Mouse (Mus musculus) telencephalon, adult 2 months (tissue): ENCODE data around the gene Bad.

Experiments used
- DNase-seq: peaks from one replicate; pipeline ENCODE4 v3.0.0-alpha.2; 2011; ENCODE audit warnings: low read depth, low spot score

The Bad gene

DNA sequence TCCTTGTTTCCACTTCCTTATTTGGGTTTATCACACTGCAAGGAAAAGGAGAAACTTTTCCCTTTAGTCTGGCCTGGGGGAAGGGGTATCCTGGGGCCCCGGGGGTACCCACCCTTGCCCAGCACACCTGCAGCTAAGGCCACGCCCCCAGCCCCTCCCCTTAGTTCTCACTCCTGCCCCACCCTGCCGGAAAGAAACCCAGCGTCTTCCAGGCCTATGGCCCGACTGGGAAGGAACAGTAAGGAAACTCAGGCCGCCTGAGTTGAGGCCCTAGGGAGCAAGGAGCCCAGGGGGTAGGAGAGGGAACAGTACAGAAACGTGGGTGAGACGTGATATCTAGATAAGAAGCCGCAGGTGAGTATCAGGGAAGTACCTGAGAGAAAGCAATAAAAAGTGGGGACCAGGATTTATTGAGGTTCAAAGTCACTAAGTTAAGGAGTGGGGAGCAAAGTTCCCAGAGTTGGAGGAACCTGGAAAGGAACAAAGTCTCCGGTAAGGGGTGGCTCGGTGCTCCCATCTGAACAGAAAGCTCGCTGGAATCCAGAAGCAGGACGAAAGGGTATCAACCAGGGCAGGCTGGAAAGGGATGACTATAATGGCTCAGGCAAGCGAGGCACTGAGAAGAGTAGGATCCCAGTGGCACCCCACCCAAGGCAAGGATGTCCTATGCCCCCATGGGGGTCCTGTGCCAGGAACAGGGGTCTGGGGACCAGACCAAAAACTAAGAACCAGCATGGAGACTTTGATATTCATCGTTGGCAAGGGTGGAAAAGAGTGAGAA, 27.0 kb downstream of the Bad start:
- no peak for DNase-seq

DNA sequence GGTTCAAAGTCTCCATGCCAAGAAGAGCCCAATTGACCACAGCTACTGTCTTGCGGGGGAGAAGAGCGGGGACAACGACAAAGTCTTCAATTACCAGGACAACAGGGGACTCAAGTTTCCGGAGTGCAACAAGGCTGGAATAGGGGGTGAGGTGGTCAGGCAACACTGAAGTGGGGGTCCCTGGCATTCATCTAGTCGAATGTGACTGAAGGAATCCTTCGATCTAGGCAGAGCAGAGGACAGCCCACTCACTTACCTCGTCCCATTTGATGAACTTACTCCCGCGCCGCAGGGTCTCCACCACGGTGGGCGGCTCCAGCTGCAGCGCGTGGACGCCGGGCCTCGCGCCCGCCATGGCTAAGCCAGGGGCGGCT, 27.6 kb downstream of the Bad start:
- DNase-seq: no peak

DNA sequence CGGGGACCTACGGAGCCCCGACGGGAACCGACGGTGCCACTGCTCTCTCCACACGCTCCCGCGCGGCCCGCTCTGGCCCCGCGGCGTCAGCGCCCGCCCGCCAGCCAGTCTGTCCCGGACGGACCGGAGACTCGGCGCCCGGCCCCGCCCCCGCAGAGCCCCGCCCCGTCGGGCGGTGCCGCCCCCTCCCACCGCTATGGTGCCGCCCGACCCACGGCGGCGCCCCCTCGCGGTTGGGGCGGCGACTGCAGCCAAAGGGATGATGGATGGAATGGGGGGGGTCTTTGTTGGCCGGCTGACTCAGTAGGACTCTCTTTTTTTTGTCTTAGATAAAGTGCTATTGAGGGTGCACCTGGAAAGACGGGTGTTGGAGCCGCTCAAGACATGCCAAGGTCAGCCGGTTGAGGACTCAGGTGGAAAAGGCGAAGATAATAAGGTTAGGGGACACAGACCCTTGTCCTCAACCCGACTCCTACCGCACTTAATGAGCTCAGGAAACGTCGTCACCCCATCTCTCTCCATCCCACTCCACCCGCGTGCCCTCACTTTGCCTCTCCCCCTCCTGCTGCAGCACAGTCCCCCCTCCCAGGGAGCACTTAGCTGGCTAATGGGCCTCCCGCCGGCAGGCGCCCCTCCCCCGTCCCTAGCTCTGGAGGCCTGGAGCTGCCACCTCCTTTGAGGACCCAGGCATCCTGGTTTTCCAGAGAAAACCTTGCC, 28.2 kb downstream of the Bad start:
- no peak for DNase-seq

GRCm38 (mm10) chr19:6970460-6971085, 28.9 kb downstream of the Bad start:
- DNase-seq: no peak

DNA sequence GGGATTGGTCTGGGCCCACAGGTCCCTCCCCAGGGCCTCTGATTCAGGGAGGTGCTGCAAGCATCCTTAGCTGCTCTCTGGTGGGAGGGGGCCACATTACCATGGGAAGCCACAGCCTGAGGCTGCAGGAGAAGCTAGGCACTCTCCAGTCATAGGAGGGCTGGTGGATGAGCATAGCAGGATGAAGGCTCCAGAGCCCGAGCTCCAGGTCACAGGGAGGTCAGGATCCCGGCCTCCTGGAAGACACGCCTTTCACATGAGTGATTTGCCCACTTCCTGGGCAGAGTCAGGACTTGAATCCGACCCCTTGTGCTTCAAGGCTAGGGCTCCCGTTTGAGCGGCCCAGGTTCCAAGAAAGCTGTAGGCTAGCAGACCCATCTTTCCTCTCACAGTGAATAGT, 30.0 kb downstream of the Bad start:
- DNase-seq: no peak

- DNase-seq: no peak
These were observed 30.7 kb downstream of the Bad start for GRCm38 (mm10) chr19:6972247-6972917.

DNA sequence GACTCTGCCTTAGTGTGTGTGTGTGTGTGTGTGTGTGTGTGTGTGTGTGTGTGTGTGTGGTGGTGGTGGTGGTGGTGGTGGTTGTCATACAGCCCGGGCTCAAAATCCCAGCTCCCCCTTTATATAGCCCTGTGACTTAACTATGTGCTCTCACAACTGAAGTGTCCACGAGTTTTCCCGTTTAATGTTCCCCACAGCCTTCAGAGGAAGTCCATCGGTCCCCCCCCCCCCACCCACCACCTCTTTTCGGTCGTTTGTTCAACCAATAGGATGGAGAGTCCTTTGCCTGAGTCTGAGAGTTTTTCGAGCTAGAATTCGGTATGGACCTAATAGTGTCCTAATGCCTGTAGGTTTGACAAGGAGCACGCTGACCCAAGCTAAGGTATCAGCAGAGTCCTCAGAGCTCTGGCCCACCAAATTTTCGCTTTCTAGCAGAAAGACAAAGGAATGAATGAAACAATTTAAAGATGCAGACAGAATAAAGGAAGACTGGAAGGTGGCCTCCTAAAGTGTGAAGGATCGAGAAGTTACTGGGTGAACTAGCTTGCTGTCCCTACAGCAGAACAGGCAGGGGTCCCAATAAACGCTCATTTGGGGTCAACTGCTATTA, 32.0 kb downstream of the Bad start:
- no peak for DNase-seq

DNA sequence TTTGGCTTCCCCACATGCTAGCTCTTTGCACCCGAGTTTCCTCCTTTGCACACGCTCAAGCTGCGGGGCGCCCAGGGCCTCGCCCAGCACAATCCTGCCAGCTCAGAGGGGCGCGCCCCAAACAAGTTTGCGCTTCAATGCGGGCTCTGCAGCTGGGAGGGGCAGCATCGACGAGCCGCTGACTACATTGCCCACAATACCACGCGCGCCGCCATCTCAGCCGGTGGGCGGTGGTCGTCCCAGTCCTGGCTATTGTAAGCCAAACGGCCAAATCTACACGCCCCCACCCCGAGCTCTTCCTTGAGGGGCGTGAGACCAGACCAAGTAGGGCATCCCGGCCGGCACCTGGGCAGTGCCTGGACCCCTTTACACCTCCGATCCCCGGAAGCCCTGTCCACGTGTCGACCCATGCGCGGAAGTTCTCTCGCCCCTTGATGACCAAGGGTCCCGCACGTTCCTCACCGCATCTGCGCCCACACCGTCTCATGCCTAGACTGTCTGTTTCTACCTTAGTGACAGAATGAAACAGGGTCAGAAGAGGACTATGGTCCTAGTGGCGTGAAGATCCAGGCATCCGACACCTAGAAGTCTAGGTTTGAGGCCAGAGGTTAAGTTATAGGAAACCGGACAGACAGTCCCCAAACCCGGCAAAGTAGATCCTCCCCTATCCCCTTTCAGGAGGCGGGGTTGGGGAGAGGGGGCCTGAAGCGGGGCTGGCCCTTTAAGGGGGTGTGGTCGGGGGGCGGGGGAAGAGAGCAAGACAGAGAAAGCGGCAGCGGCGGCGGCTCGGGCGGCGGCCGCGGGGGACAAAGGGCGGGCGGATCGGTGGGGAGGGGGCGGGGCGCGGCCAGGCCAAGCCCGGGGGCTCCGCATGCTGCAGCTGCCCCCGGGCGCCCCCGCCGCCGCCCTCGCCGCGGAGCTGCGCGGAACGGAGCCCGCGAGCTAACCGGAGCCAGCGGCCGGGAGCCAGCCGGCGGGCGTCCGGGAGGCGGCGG, 32.8 kb downstream of the Bad start, which contains the start of gene Ppp1r14b:
Gene Ppp1r14b, plus strand, starts transcription at position 758 of the 995 bp plus-strand sequence.
- DNase-seq: no peak

DNA sequence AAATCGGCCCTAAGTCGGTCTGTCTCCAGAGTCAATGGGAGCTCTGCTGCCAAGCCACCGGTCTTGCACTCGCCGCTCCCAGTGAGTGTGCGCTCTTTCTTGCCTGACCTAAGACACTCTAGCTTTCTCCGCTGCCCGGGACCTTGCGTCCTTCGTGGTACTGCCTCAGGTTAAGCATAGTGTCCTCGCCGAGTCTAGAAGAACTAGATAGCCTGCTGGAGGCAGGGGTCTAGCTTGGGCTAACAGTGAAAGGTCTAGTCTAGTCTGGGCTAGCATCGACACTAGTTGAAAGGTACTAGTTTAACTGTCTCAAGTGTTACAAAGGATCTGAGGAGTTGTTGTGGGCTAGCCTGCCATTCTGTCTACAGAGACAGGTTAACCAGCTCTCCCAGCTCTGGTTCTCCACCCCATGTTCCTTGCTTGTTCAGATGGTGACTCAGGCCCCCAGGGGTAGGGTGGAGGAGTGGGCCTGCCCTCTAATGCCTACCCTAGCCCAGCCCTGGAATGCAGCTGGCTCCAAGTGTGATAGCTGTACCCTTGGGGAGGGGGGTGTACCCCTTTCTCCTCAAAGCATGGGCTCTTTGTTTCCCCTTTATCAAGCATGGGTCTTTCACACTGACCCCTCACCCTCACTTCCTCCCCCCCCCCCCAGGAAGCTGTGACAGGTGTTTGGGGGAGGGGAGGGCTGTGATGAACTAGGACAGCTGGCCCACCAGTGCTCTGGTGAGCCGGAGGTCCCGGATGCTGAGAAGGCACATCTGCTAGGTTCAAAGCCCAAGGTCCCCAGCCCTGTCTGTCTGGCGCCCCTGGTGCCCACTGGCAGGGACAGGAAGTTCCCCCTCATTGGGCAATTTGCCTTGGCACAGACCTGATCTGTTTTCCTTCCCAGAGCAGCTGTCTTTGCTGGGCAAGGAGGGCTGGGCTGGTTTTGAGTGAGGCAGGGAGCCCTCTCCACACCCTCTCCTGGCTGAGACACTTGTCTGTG, 34.2 kb downstream of the Bad start, which contains the start of gene Plcb3:
Gene Plcb3, minus strand, starts transcription at position 934 of the 985 bp plus-strand sequence.
- DNase-seq: no peak

DNA sequence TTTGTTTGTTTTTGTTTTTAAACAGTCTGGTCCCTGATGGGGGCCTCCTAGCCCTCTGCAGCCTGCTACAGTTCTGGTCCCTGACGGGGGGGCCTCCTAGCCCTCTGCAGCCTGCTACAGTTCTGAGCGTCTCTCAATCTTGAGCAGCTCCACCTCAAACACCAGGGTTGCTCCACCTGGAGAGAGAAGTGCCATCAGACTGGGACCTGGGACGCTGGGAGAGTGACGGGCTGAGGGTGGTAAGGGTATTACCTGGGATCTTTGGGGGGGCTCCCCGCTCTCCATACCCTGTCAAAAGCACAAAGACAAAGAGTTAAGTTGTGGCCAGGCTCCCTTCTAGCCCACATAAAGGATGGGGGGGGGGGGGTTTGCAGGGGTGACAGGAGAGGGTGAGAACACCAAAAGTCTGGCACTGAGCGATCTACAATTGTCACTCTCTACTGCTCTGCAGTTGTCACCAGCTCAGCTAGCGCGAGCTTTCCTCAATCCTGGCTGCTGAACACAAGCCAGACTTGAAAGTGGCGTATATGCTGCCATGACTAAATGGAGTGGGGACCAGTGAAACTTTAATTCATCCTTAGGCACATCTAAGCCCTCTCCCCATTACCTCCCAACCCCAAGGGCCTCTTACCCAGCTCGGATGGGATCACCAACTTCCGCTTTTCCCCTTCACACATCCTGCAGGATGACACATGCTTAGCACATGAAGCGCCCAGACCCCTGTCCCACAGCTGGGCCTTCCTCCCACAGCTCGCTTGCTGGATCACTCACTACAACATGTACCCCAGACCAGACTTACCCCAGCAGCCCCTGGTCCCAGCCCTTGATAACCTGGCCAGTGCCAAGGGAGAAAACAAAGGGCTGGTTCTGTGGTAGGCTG, 36.3 kb downstream of the Bad start:
- no peak for DNase-seq

DNA sequence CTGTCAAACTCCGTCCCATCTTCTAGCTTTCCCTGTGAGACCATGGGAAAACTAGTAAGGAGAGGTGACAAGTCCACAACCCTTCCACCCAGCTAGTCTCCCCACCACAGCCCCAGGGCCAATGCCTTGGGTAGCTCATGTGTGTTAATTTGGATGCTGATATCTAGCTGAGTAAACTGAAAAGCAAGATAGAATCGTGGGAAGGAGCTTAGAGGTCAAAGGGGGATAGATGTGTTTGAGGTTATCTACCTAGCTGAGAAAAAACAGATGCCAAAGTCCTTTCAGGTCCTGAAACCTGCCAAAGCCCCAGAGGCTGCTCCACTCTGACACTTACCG, 36.9 kb downstream of the Bad start:
- no peak for DNase-seq

DNA sequence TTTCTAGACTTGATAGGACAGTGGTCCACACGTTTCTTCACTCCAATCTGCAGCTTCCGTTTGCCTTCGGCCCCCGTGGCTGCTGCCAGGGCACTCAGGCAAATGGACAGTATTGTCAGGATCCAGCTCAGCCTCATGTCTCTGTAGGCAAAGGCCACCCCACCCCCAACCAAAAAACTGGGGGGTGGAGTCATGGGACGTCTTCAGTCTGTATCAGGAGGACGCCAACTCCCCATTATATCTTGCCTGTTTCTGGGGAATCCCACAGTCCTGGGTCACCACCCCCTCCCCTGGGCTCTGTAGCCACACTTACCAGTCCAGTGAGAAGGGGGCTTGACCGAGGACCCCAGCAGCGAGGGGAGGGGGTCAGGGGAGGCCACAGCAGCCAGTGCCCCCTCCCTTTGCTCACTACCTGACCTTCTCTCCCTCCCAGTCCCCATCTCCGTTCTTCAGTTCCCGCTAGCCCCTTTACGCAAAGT, 37.4 kb downstream of the Bad start:
- no peak for DNase-seq

DNA sequence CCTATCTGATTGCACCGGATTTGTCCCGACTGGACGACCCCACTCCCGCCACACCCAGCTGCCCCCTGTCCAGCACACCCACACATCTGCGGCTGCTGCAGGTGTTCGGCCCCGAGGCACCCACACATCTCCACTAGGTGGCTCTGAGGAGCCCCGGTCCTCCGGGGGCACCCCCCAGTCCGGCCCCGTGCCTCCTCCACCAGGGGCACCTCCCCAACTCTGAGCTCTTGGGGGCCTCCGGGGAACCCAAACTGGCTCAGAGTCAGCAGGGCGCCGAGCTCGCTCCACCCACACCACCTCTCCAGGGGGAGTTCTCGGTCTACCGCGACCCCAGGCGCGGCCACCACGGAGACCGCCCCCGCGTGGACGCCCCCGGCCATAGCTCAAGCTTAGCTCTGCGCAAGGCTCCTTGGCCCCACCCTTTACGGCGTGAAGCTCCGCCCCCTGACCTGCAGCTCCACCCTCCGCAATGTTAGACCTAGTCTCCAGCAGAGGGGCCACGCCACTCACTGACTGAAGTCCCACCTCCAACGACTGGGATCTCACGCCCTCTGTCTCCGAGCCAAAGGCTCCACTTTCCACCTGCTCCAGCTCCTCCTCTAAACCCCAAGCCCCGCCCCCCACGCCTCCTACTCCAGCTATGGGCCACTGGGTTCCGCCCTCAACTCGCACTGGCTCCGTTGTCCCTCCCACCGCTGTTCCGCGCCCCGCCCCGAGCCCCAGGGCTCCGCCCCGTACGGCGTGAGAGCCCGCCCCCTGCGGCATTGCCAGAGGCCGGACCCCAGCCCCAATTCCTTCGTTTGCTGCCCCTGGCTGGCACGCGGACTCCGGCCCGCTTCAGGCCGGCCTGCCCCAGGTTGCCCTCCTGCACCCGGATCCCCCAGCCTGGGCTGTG, 38.1 kb downstream of the Bad start:
- peak; percentile 100 for DNase-seq

DNA sequence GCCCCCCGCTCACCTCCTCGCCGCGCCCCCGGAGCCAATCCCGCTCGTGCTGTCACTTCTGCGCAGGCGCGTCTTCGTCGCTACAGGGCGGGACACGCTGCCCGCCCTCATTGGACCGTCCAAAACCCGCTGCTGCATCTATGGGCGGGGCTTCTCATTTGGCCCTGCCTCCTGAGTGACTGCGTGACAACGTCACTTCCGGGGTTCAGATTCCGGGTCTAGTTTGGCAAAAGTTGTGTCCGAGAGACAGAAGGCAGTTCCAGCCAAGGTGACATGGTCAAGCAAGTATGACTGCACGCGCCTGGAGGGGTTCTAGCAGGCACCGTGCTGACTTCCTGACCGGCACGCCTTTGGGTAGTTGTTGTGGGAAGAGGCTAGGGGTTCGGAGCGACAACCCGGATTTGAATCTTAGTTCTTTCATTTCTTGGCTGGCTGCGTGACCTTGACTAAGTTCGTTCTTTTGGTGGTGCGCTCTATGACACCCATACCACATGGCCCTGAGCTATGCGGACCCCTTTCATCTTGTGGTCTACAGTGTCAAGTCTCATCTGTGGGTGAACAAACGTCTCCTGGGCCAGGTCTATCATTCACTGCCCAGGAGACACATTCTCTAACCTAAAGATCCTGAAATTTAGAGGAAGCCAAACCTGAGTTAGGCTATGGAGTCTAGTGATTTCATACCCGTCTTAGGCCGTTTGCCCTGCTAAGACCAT, 38.9 kb downstream of the Bad start, which contains the start of gene Fkbp2:
Gene Fkbp2, minus strand, starts transcription at position 121 of the 713 bp plus-strand sequence.
- DNase-seq: peak; percentile 97

DNA sequence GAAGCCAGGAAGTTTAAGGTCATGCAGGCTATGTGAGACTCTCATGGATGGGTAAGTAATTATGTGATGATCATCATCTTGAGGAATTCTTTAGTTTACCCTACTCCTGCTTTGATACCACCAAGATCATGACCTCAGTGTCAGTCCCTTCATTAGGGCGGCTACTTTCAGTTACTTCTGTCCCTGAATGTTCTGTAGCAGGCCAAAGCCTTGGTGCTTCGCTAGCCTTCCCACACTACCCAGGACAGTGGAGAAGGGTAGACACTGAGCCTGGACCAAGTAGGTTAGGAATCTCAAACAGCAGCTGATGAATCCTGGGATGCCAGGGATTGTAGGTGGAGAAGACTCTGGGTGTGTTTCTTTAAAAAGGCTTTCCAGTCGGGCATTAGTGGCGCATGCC, 39.8 kb downstream of the Bad start:
- DNase-seq: no peak

DNA sequence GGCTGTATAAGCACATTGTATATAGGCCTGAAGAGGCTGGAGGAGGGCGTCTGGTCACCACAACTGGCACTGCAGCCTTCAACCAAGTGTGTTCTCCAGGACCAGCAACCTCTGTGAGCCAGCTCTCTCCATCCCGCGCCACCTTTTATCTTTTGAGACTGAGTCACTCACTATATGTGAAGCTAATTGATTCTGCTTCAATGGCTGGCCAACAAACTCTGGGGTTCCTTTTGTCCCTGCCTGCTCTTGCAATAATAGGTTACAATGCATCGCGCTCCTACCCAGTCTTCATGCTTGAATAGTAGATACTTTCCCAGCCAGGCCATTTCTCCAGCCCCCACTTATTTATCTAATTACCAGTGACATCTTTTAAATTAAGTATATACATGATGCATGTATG, 42.0 kb downstream of the Bad start:
- DNase-seq: no peak
